Mouse (Mus musculus) brain, embryonic 14.5 days (tissue): ENCODE measurements at regions not wholly inside any gene's neighbourhood (a gene's known extent, or its start where the extent isn't known, plus 50 kb on each side); places are given as distances from the start of the nearest gene placed in this dataset.

Experiments
- CTCF ChIP-seq: fragments of 200-500 bp; IDR thresholded peaks from 2 replicates; pipeline ENCODE4 v1.5.1; 2012; ENCODE audit warnings: inconsistent platforms, mild to moderate bottlenecking, moderate library complexity, borderline replicate concordance; ENCODE audit not compliant: insufficient read depth, insufficient read length; ENCODE audit errors: extremely low read depth
- POLR2A ChIP-seq: fragments of 200-500 bp; IDR thresholded peaks from 2 replicates; pipeline ENCODE4 v1.6.1; 2012; ENCODE audit warnings: mild to moderate bottlenecking, inconsistent platforms, borderline replicate concordance; ENCODE audit not compliant: poor library complexity, insufficient read depth, insufficient read length, severe bottlenecking; ENCODE audit errors: extremely low read depth

DNA sequence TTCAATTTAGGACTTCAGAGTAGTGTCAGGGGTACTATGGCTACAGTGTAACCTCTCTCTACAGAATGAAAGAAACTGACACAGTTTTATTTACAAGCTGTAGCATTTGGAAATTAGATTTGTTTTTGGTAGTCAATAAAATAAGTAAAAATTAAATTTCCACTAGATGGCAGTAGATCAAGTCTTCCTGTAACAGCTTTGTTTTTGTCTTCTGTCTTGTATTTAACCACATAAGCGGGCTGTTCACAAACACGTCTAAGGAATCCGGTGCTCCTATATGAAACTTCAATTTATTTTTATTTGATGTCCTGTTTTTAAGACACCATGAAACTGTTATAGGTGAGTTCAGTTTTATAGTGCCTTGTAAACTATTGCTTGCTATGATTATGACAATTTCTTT is 238.8 kb downstream of the Usp25 start:
- TF ChIP-seq POLR2A (no peak), CTCF (no peak)
